Mouse (Mus musculus): ENCODE results near the gene Gm34653. TPM values are rescaled to one million over a fixed set of nuclear protein-coding genes. Genes with fewer than 3 reads are reported as not detected.

The Gm34653 gene
- polyA plus RNA-seq, 1 experiment from 2014 or later, result not detected

DNA sequence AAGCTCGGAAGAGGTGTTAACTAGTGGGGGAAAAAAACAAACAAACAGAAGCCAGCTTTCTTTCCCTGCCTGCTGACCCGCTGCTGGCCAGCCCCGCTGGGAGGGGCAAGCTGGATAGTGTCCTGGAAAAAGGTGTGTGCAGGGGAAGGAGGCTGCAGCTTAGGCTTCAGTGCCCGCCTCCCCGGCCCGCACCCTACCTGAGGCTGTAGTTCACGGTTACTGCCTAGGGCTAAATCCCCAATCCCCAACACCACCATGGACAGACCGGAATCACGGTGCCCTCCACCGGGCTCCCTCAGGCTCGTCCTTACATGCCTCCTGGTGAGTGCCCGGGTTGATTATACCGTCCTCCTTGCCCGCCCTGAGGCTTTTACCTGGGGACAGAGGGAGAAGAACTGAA lies 41.5 kb downstream of the Gm34653 start, which contains the start of gene Cutal:
Gene Cutal (plus strand): TSS at position 126 of the 400 bp plus-strand sequence.
- Histone ChIP-seq H3K9me3 (replicated peaks) (no peaks in the 10 kb centered on the region), H3K27me3 (ENCODE audit: low read depth, poor library complexity, severe bottlenecking) (peaks cover 59% of the 10 kb centered on the region), H3K4me1 (peaks cover 27% of the 10 kb centered on the region), H3K4me3 (peak within 1 kb of the TSS; percentile 43), H3K27ac (replicated peaks) (peak within 1 kb of the TSS; percentile 28; the same call in 1 of the 2 replicates), H3K36me3 (no peaks in the 10 kb centered on the region)
- peak; percentile 16 for DNase-seq (ENCODE audit: low spot score)
- 2% methylated on average over 14 of the region's 14 CpGs for WGBS

DNA sequence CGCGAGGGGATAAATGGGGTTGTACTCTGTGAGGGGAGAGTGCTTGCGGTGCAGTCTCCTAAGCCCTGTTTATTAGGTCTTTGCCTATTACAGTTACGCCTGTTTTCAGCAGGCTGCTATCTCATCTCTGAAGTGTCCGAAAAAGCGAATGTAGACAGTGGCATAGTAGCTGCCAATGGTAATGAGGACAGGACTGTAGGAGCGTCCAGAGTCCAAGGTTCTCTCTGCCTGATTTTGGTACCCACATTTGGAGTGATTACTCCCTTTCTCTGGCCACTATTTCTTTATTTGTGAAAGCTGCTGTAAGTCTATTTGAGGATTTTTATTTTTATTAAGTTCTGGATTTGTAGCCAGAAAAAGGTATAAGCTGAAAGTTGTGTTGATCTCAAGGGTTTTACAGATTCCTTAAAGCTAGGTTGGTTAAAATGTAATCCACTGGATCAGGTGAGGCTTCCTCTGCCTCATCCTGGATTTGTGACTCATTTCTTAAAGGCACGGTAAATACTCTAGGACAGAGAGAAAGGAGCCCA lies 42.1 kb downstream of the Gm34653 start, which contains the start of gene Psmd5:
Gene Psmd5 (minus strand): TSS at position 153 of the 530 bp plus-strand sequence.
- 13% methylated on average over 8 of the region's 8 CpGs for WGBS
- Histone ChIP-seq H3K27me3 (ENCODE audit: low read depth, poor library complexity, severe bottlenecking) (peaks cover 63% of the 10 kb centered on the region), H3K27ac (replicated peaks) (peak within 1 kb of the TSS; percentile 28; the same call in 1 of the 2 replicates)

DNA sequence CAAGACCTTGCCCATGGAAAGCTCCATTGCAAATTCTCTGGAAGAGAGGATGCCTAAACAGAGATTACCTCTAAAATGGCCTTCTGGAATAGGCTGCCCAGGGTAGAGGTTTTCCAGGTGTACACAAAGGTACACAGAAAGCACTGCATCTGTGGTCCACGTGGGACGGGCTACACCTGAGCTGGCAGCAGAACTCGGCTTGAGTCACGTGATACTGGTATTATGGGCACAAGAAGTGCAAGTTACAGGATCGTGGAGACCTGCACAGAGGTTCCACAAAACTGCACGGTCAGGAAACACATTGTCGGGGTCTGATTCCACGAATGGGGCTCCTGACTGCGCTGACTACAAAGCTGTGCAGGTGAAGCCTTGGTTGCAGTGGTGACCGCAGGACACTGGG lies 47.2 kb downstream of the Gm34653 start:
- no peak for DNase-seq (ENCODE audit: low spot score)
- no peak overlapping the region for H3K27ac ChIP-seq (replicated peaks)
- H3K4me1 ChIP-seq, result no peaks in the 10 kb centered on the region
- WGBS, result 92% methylated on average over 10 of the region's 10 CpGs
- H3K9me3 ChIP-seq (replicated peaks), result no peaks in the 10 kb centered on the region
- no peaks in the 10 kb centered on the region for H3K36me3 ChIP-seq
- no peak overlapping the region for H3K4me3 ChIP-seq
- peaks cover 48% of the 10 kb centered on the region for H3K27me3 ChIP-seq (ENCODE audit: low read depth, poor library complexity, severe bottlenecking)

More for the DNA sequence above, 42.1 kb downstream of the Gm34653 start, which contains the start of gene Psmd5:
- no peaks in the 10 kb centered on the region for H3K9me3 ChIP-seq (replicated peaks)
- no peaks in the 10 kb centered on the region for H3K36me3 ChIP-seq
- no peak for DNase-seq (ENCODE audit: low spot score)
- peaks cover 21% of the 10 kb centered on the region for H3K4me1 ChIP-seq
- peak within 1 kb of the TSS; percentile 43 for H3K4me3 ChIP-seq

DNA sequence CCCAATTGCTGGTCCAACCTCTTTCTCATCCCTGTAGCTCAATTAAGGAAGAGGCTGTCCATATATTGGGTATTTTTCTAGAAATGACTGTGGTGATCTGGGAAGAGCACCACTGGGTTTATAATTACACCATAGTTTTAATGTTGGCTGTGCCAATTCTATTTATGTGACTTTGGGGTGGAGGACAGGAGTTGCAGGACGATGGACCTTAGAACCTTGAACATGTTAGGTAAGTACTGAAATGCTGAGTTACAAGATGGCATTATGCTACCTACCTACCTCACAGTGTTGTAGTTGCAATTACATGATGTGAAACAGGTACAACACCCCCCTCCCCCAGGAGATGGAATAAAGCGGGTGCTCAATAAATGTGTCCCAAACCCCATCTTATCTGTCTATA lies 50.0 kb downstream of the Gm34653 start:
- Histone ChIP-seq H3K27me3 (ENCODE audit: low read depth, poor library complexity, severe bottlenecking) (peaks cover 25% of the 10 kb centered on the region), H3K4me1 (no peaks in the 10 kb centered on the region), H3K27ac (replicated peaks) (no peak overlapping the region), H3K9me3 (replicated peaks) (no peaks in the 10 kb centered on the region), H3K4me3 (no peak overlapping the region), H3K36me3 (no peaks in the 10 kb centered on the region)
- WGBS, result 91% methylated on average over 2 of the region's 2 CpGs
- DNase-seq (ENCODE audit: low spot score), result no peak

DNA sequence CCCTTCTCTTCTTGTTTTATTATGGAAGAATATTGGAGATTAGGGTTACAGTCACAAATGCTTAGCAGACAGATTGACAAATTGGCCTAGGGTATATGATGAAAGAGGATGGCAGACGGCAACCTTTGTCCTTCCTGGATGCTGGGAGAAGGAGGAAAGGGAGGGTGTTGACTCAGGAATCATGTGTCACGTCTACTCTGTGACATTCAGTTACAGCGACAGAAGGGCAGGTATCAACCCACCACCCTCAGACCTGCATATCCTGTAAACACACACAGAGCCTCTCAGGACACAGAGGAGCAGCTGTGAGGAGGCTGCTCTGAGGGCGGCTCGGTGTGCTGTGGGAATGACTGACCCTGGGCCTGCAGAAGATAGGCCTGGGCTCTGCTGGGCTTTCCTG lies 50.4 kb downstream of the Gm34653 start:
- no peak for DNase-seq (ENCODE audit: low spot score)
- peaks cover 21% of the 10 kb centered on the region for H3K27me3 ChIP-seq (ENCODE audit: low read depth, poor library complexity, severe bottlenecking)
- WGBS, result 72% methylated on average over 5 of the region's 5 CpGs
- no peaks in the 10 kb centered on the region for H3K36me3 ChIP-seq
- H3K4me3 ChIP-seq, result no peak overlapping the region
- H3K9me3 ChIP-seq (replicated peaks), result no peaks in the 10 kb centered on the region
- no peak overlapping the region for H3K27ac ChIP-seq (replicated peaks)
- H3K4me1 ChIP-seq, result no peaks in the 10 kb centered on the region

DNA sequence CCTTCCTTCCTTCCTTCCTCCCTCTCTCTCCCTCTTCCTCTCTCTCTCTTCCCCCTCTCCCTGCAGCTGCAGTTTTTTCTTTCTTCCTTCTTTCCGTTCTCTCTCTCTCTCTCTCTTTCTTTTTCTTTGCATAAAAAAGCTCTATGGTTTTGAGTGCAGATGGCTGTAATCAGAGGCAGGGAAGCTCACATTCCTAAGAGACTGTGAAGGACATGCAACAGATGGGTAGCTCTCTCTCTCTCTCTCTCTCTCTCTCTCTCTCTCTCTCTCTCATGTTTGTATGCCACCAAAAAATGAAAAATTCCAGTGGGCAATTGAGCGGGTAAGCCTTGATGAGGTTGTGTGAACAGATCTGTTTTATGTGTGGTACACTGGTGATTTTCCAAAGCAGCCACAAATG lies 51.4 kb downstream of the Gm34653 start:
- no peaks in the 10 kb centered on the region for H3K36me3 ChIP-seq
- peaks cover 19% of the 10 kb centered on the region for H3K27me3 ChIP-seq (ENCODE audit: low read depth, poor library complexity, severe bottlenecking)
- H3K4me1 ChIP-seq, result no peaks in the 10 kb centered on the region
- H3K9me3 ChIP-seq (replicated peaks), result no peaks in the 10 kb centered on the region
- no peak overlapping the region for H3K4me3 ChIP-seq
- no peak overlapping the region for H3K27ac ChIP-seq (replicated peaks)
- 85% methylated on average over 2 of the region's 2 CpGs for WGBS
- no peak for DNase-seq (ENCODE audit: low spot score)

Other genes with a start within 250 kb of the Gm34653 start
- 87.0 and 96.2 TPM in 2 replicates for gene Gapvd1, start 77.8 kb upstream of the Gm34653 start, polyA plus RNA-seq (2016; fragmentation: Nextera tagmentation; extraction: Ambion mirVana)
- 811 and 977 TPM in 2 replicates for gene Hspa5, start 61.0 kb upstream of the Gm34653 start, polyA plus RNA-seq (2016; fragmentation: Nextera tagmentation; extraction: Ambion mirVana)
- gene Rabepk, start 33.1 kb upstream of the Gm34653 start, polyA plus RNA-seq (2016; fragmentation: Nextera tagmentation; extraction: Ambion mirVana), result 40.3 and 41.6 TPM in 2 replicates
- gene Fbxw2, start 6.7 kb upstream of the Gm34653 start, polyA plus RNA-seq (2016; fragmentation: Nextera tagmentation; extraction: Ambion mirVana), result 74.0 and 80.3 TPM in 2 replicates
- gene Cutal, start 41.4 kb downstream of the Gm34653 start, polyA plus RNA-seq (2016; fragmentation: Nextera tagmentation; extraction: Ambion mirVana), result 0.11 TPM in 1 of 2 replicates, not detected in the other
- gene Psmd5, start 42.0 kb downstream of the Gm34653 start, polyA plus RNA-seq (2016; fragmentation: Nextera tagmentation; extraction: Ambion mirVana), result 135 and 139 TPM in 2 replicates
- 2.6 and 2.8 TPM in 2 replicates for gene Phf19, start 81.0 kb downstream of the Gm34653 start, polyA plus RNA-seq (2016; fragmentation: Nextera tagmentation; extraction: Ambion mirVana)
- 0.12 and 0.27 TPM in 2 replicates for gene Traf1, start 128.8 kb downstream of the Gm34653 start, polyA plus RNA-seq (2016; fragmentation: Nextera tagmentation; extraction: Ambion mirVana)
- 0.31 and 0.99 TPM in 2 replicates for gene Hc, start 228.4 kb downstream of the Gm34653 start, polyA plus RNA-seq (2016; fragmentation: Nextera tagmentation; extraction: Ambion mirVana)

Measured in midbrain, embryonic 10.5 days (tissue).